Mouse (Mus musculus) MEL (cell line): Measurements from ENCODE around the gene Hsd3b7. TPM values are rescaled to one million over a fixed set of nuclear protein-coding genes. Genes with fewer than 3 reads are reported as not detected.

Source experiments
- DNase-seq: peaks from one replicate; pipeline ENCODE4 v3.0.0; 2011; ENCODE audit warnings: low read depth, low spot score
- H3K27ac ChIP-seq: 2 replicates; pipeline ENCODE4 v1.5.1; 2012; ENCODE audit warnings: low read depth, mild to moderate bottlenecking, control low read depth, low read length, moderate library complexity; ENCODE audit not compliant: control insufficient read depth
- H3K27me3 ChIP-seq, 2 experiments: fragments of 150-350 bp in 1 of 2; sonication (generic) in 1 of 2; 2 replicates each; pipeline ENCODE4 v1.6.1; 2012; ENCODE audit warnings: low read length in 2 of 2, mild to moderate bottlenecking in 2 of 2, improper control_type of control experiment in 1 of 2, moderate library complexity in 1 of 2; ENCODE audit not compliant: insufficient read depth in 2 of 2, control insufficient read depth in 1 of 2
- H3K36me3 ChIP-seq, 2 experiments: 2 replicates each; pipeline ENCODE4 v1.6.1; 2012 to 2014; ENCODE audit warnings: low read length in 2 of 2, improper control_type of control experiment in 1 of 2, inconsistent platforms in 1 of 2, mild to moderate bottlenecking in 1 of 2; ENCODE audit not compliant: insufficient read depth in 2 of 2, control insufficient read depth in 1 of 2
- H3K4me1 ChIP-seq, 2 experiments: fragments of 150-350 bp in 1 of 2; sonication (generic) in 1 of 2; 2 replicates each; pipeline ENCODE4 v1.6.1; 2012; ENCODE audit warnings: low read length in 2 of 2, improper control_type of control experiment in 1 of 2, mild to moderate bottlenecking in 1 of 2; ENCODE audit not compliant: insufficient read depth in 2 of 2, control insufficient read depth in 1 of 2
- H3K4me3 ChIP-seq, 2 experiments: fragments of 150-350 bp in 1 of 2; sonication (generic) in 1 of 2; 2 replicates each; pipeline ENCODE4 v1.5.1; 2012; ENCODE audit warnings: low read depth in 2 of 2, low read length in 2 of 2, mild to moderate bottlenecking in 2 of 2, moderate library complexity in 2 of 2, control low read depth in 1 of 2, improper control_type of control experiment in 1 of 2; ENCODE audit not compliant: control insufficient read depth in 1 of 2, insufficient read depth in 1 of 2
- H3K79me2 ChIP-seq: 2 replicates; pipeline ENCODE4 v1.6.1; 2012; ENCODE audit warnings: mild to moderate bottlenecking, low read length, moderate library complexity; ENCODE audit not compliant: control insufficient read depth, poor library complexity, insufficient read depth
- H3K9ac ChIP-seq: 2 replicates; pipeline ENCODE4 v1.6.1; 2012; ENCODE audit warnings: low read depth, mild to moderate bottlenecking, control low read depth, low read length, moderate library complexity; ENCODE audit not compliant: control insufficient read depth, poor library complexity, severe bottlenecking
- H3K9me3 ChIP-seq: fragments of 150-350 bp; sonication (generic); replicated peaks from 2 replicates; pipeline ENCODE4 v1.6.1; 2012; ENCODE audit warnings: mild to moderate bottlenecking, low read length, improper control_type of control experiment, moderate library complexity; ENCODE audit not compliant: insufficient read depth
- CHD1 ChIP-seq: IDR thresholded peaks from 2 replicates; pipeline ENCODE4 v1.6.1; 2012; ENCODE audit warnings: low read depth, mild to moderate bottlenecking, inconsistent platforms, low read length, improper control_type of control experiment
- CTCF ChIP-seq, 3 experiments: IDR thresholded peaks in 2 of 3; conservative IDR thresholded peaks in 1 of 3; 2 replicates each; pipeline ENCODE4 v1.5.1; 2011 to 2012; ENCODE audit warnings: low read length in 3 of 3, low read depth in 2 of 3, mild to moderate bottlenecking in 2 of 3, improper control_type of control experiment in 1 of 3, inconsistent platforms in 1 of 3, mixed read lengths in 1 of 3, moderate library complexity in 1 of 3; ENCODE audit not compliant: control insufficient read depth in 1 of 3, insufficient read depth in 1 of 3, poor library complexity in 1 of 3, severe bottlenecking in 1 of 3
- GABPA ChIP-seq: IDR thresholded peaks from 2 replicates; pipeline ENCODE4 v1.6.1; 2012; ENCODE audit warnings: low read depth, mild to moderate bottlenecking, inconsistent platforms, low read length, improper control_type of control experiment, moderate library complexity
- MAX ChIP-seq: IDR thresholded peaks from 2 replicates; pipeline ENCODE4 v1.6.1; 2011; ENCODE audit warnings: low read length, improper control_type of control experiment
- MXI1 ChIP-seq: IDR thresholded peaks from 2 replicates; pipeline ENCODE4 v1.6.1; 2011; ENCODE audit warnings: mild to moderate bottlenecking, low read depth, low read length, improper control_type of control experiment
- MYC ChIP-seq: IDR thresholded peaks from 2 replicates; pipeline ENCODE4 v1.6.1; 2011; ENCODE audit warnings: low read depth, mild to moderate bottlenecking, low read length, improper control_type of control experiment, moderate library complexity
- RAD21 ChIP-seq: IDR thresholded peaks from 2 replicates; pipeline ENCODE4 v1.6.1; 2011; ENCODE audit warnings: mild to moderate bottlenecking, low read depth, low read length, improper control_type of control experiment
- SMC3 ChIP-seq: IDR thresholded peaks from 2 replicates; pipeline ENCODE4 v1.6.1; 2011; ENCODE audit warnings: low read depth, low read length, improper control_type of control experiment
- TAL1 ChIP-seq: IDR thresholded peaks from 2 replicates; pipeline ENCODE4 v1.6.1; 2012; ENCODE audit warnings: mild to moderate bottlenecking, inconsistent platforms, low read length, moderate library complexity, mixed read lengths
- TBP ChIP-seq: IDR thresholded peaks from 2 replicates; pipeline ENCODE4 v1.8.0; 2011; ENCODE audit warnings: low read depth, low read length, improper control_type of control experiment
- UBTF ChIP-seq: IDR thresholded peaks from 2 replicates; pipeline ENCODE4 v1.6.1; 2012; ENCODE audit warnings: low read depth, mild to moderate bottlenecking, inconsistent platforms, low read length, improper control_type of control experiment, moderate library complexity, borderline replicate concordance; ENCODE audit not compliant: insufficient read depth
- USF2 ChIP-seq, 2 experiments: IDR thresholded peaks; 2 replicates each; pipeline ENCODE4 v1.6.1; 2011 to 2012; ENCODE audit warnings: improper control_type of control experiment in 2 of 2, low read length in 2 of 2, borderline replicate concordance in 1 of 2, inconsistent platforms in 1 of 2, low read depth in 1 of 2, mild to moderate bottlenecking in 1 of 2; ENCODE audit not compliant: insufficient read depth in 1 of 2
- ZC3H11A ChIP-seq: IDR thresholded peaks from 2 replicates; pipeline ENCODE4 v1.6.1; 2012; ENCODE audit warnings: low read depth, mild to moderate bottlenecking, inconsistent platforms, low read length, improper control_type of control experiment
- ZMIZ1 ChIP-seq: IDR thresholded peaks from 2 replicates; pipeline ENCODE4 v1.6.1; 2012; ENCODE audit warnings: low read depth, mild to moderate bottlenecking, inconsistent platforms, low read length, improper control_type of control experiment, moderate library complexity
- polyA plus RNA-seq, 2 experiments: library from polyadenylated mRNA; stranded (reverse) in 1 of 2; unstranded in 1 of 2; fragments of >175 nt in 1 of 2; fragments of >200 nt in 1 of 2; gene quantifications; 2 replicates each; pipeline versions ENCODE4 v1.2.1 to v1.2.4; 2012; ENCODE audit warnings: low replicate concordance in 2 of 2, low read depth in 1 of 2; ENCODE audit not compliant: insufficient read length in 2 of 2, insufficient read depth in 1 of 2, missing spikeins in 1 of 2
- total RNA-seq: library from RNA; depleted of rRNA; stranded (reverse); fragments of 300-350 nt; gene quantifications from 2 replicates; pipeline ENCODE4 v1.2.3, GENCODE M21; 2012

The Hsd3b7 gene
- total and polyA plus RNA-seq, 3 experiments, result 0.75 to 1.4 TPM; not detected in 1

DNA sequence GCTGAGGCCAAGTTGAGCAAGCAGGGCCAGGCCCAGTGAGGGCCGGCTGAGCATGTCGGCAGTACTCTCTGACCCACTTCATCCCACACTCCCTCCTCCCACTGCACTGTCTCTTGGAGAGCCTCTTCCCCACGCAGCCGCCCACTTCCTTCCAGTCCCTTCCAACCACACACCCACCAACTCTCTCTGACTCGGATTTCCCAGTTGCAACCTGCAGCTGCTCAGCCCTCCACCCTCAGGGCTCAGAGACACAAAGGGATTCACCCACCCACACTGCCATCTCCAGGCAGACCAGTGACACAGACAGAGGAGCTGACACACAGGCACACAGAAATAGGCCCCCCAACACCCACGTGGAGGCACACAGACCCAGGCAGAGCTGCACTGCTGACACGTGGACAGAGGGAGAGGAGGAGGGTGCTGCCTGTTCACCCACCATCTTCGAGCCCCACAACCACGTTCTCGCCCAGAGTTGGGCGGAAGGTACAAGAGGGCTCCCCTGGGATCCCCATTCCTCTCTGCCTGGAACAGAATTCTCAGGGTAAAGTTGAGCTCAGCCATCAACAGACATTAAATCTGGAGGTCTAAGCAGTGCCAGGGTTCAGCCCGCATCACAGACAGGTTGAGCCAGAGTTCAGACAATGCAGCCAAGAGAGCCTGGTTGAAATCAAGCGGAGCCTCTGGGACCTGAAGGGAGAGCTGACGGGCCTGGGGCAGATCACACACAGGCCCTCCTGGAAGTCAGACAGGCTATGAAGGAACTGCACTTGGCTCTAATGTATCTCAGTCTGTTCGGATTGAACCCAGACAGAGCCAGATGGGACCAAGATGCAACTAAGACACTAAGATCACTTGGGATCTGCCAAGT, 15.8 kb downstream of the Hsd3b7 start:
- Histone ChIP-seq H3K27ac (no peak overlapping the region), H3K9ac (no peak overlapping the region), H3K36me3 (no peaks in the 10 kb centered on the region), H3K4me1 (no peaks in the 10 kb centered on the region), H3K79me2 (no peaks in the 10 kb centered on the region), H3K4me3 (no peak overlapping the region), H3K9me3 (no peaks in the 10 kb centered on the region), H3K27me3 (no peaks in the 10 kb centered on the region)
- TF ChIP-seq MAX (0 out of 2 replicates have a peak, but pooled peaks have one; percentile 24), ZC3H11A (0 out of 2 replicates have a peak, but pooled peaks have one; percentile 2), CTCF (IDR thresholded peaks at IDR 0.05 in 2 of 3, conservative IDR thresholded peaks at IDR 0.05 in 1 of 3; ENCODE audit: control insufficient read depth in 1 of 3, insufficient read depth in 1 of 3, low read depth in 2 of 3, low read length in 3 of 3, poor library complexity in 1 of 3, severe bottlenecking in 1 of 3) (peak in 2 of 3 experiments; percentile 27 to 45; a peak in 3 of 6 replicates), MXI1 (0 out of 2 replicates have a peak, but pooled peaks have one; percentile 23), USF2 (IDR thresholded peaks at IDR 0.05; ENCODE audit: borderline replicate concordance in 1 of 2, insufficient read depth in 1 of 2, low read depth in 1 of 2, low read length in 2 of 2) (no peak), GABPA (no peak), SMC3 (peak; percentile 48), RAD21 (peak; percentile 33), MYC (0 out of 2 replicates have a peak, but pooled peaks have one; percentile 32), UBTF (no peak)
- DNase-seq, result peak; percentile 28

GRCm38 (mm10) chr7:127817053-127817452, 16.6 kb downstream of the Hsd3b7 start:
- Histone ChIP-seq H3K36me3 (no peaks in the 10 kb centered on the region), H3K27ac (no peak overlapping the region), H3K79me2 (no peaks in the 10 kb centered on the region), H3K9me3 (no peaks in the 10 kb centered on the region), H3K9ac (no peak overlapping the region), H3K27me3 (no peaks in the 10 kb centered on the region), H3K4me1 (no peaks in the 10 kb centered on the region), H3K4me3 (no peak overlapping the region)
- no peak for DNase-seq
- TF ChIP-seq TBP (no peak), USF2 (IDR thresholded peaks at IDR 0.05; ENCODE audit: borderline replicate concordance in 1 of 2, insufficient read depth in 1 of 2, low read depth in 1 of 2, low read length in 2 of 2) (no peak), TAL1 (no peak), CHD1 (no peak), SMC3 (no peak), ZMIZ1 (no peak), MAX (no peak)
